Mouse (Mus musculus) C2C12 (cell line): ENCODE results near the gene Kcnmb1.

Experiments
- CEBPB ChIP-seq: IDR thresholded peaks from one replicate; pipeline ENCODE4 v1.6.1; 2011; ENCODE audit warnings: low read depth, mild to moderate bottlenecking, control low read depth, moderate library complexity
- CTCF ChIP-seq: IDR thresholded peaks from one replicate; pipeline ENCODE4 v1.5.1; 2011; ENCODE audit not compliant: control insufficient read depth, insufficient read depth, insufficient read length
- FOSL1 ChIP-seq: IDR thresholded peaks from one replicate; pipeline ENCODE4 v1.8.0; 2011; ENCODE audit warnings: mild to moderate bottlenecking, low read length; ENCODE audit not compliant: poor library complexity, insufficient read depth, severe bottlenecking
- MAX ChIP-seq: IDR thresholded peaks from one replicate; pipeline ENCODE4 v1.6.1; 2011; ENCODE audit warnings: mild to moderate bottlenecking, control low read depth
- MYOG ChIP-seq: IDR thresholded peaks from one replicate; pipeline ENCODE4 v1.6.1; 2011; ENCODE audit not compliant: control insufficient read depth, insufficient read length; ENCODE audit errors: extremely low read depth
- USF1 ChIP-seq: IDR thresholded peaks from one replicate; pipeline ENCODE4 v1.6.1; 2011; ENCODE audit warnings: low read depth, mild to moderate bottlenecking, control low read depth, moderate library complexity

GRCm38 (mm10) chr11:33955982-33956381 is 6.8 kb upstream of the Kcnmb1 start:
- TF ChIP-seq CTCF (no peak), USF1 (no peak), MAX (no peak), FOSL1 (no peak), CEBPB (no peak), MYOG (no peak)
